Mouse (Mus musculus): ENCODE measurements at regions not wholly inside any gene's neighbourhood (a gene's known extent, or its start where the extent isn't known, plus 50 kb on each side); places are given as distances from the start of the nearest gene placed in this dataset.
A peak's percentile ranks its signal among the peaks of the same experiment; 100 is the strongest.

DNA sequence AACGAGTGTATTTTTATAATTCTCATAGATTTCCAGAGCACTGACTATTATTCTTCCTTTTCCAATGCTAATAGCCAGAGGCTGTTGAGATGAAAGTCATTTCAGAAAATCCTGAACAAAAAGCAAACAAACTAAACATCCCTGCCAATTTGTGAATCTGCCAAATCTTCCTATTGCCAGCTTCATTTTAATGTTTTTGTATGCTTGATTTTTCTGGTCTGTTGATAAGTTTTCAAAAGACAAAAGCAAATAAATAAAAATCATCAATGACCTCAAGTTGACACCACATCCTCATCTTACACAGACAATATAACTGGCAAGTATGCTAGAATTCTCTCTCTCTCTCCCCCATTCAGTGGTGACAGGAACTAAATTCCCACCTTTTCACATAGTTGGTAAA is 347.2 kb upstream of the Klf12 start:
- no peak overlapping the region for H3K4me3 ChIP-seq (ENCODE audit: low read depth, low read length)
- H3K36me3 ChIP-seq (ENCODE audit: control insufficient read depth, insufficient read depth, low read length): no peaks in the 10 kb centered on the region
- DNase-seq (ENCODE audit: low spot score): no peak
- 0 out of 2 replicates have a peak, but pooled peaks cover 3% of the 10 kb centered on the region for H3K9me3 ChIP-seq (ENCODE audit: control insufficient read depth, low read length)
- no peak overlapping the region for H3K4me2 ChIP-seq (ENCODE audit: low read depth, severe bottlenecking)
- no peak for ATAC-seq (ENCODE audit: insufficient number of reproducible peaks, low FRiP score, low TSS enrichment, low read depth)
- no peaks in the 10 kb centered on the region for H3K27me3 ChIP-seq (ENCODE audit: control insufficient read depth, insufficient read depth, low read length)
- H3K9ac ChIP-seq (ENCODE audit: low read length): no peak overlapping the region
- no peaks in the 10 kb centered on the region for H3K4me1 ChIP-seq (ENCODE audit: control insufficient read depth, insufficient read depth, low read length)
- 85% methylated on average over 1 of the region's 1 CpGs for WGBS
- no peak overlapping the region for H3K27ac ChIP-seq (replicated peaks; ENCODE audit: low read depth, low read length)

DNA sequence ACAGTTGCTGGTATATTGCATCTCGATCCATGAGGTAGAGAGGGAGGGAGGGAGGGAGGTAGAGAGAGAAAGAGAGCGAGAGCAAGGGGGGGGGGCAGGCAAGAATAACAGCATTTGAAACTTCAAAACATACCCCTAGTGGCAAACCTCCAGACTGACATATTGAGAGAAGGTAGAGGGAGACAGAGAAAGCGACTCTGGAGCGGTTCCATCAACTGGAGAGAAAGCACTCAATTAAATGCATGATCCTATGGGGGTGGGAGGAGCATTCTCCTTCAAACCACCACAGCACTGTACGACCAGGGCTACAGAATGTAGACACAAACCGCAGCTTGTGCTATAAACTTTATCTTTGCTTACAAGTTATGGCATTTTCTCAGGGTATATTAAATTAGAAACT is 345.7 kb upstream of the Klf12 start:
- Histone ChIP-seq H3K36me3 (ENCODE audit: control insufficient read depth, insufficient read depth, low read length) (no peaks in the 10 kb centered on the region), H3K4me1 (ENCODE audit: control insufficient read depth, insufficient read depth, low read length) (no peaks in the 10 kb centered on the region), H3K4me2 (ENCODE audit: low read depth, severe bottlenecking) (no peak overlapping the region), H3K9ac (ENCODE audit: low read length) (no peak overlapping the region), H3K27ac (replicated peaks; ENCODE audit: low read depth, low read length) (no peak overlapping the region), H3K4me3 (ENCODE audit: low read depth, low read length) (no peak overlapping the region), H3K9me3 (ENCODE audit: control insufficient read depth, low read length) (no peaks in the 10 kb centered on the region), H3K27me3 (ENCODE audit: control insufficient read depth, insufficient read depth, low read length) (no peaks in the 10 kb centered on the region)
- ATAC-seq (ENCODE audit: insufficient number of reproducible peaks, low FRiP score, low TSS enrichment, low read depth): no peak
- WGBS: 78% methylated on average over 6 of the region's 6 CpGs
- DNase-seq (ENCODE audit: low spot score): no peak

DNA sequence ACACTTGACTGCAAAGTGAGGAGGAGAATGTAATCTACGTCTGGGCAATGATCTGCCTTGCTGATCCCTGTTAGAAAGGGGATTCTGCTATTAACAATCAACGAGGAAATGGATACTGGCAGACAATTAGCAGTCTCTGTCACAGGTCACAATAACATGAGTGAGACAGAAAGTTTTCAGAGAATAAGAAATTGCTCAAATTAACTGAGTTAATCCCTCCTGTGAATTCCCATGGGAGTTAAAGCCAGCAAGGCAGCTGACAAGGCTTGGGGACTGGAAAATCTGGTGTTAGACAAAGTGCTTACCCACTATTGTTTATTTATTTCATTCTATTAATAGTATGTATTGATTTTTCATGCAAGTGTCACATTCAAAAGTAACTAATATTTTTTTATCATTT is 343.0 kb upstream of the Klf12 start:
- Histone ChIP-seq H3K27me3 (ENCODE audit: control insufficient read depth, insufficient read depth, low read length) (no peaks in the 10 kb centered on the region), H3K4me1 (ENCODE audit: control insufficient read depth, insufficient read depth, low read length) (no peaks in the 10 kb centered on the region), H3K27ac (replicated peaks; ENCODE audit: low read depth, low read length) (no peak overlapping the region), H3K4me3 (ENCODE audit: low read depth, low read length) (no peak overlapping the region), H3K9me3 (ENCODE audit: control insufficient read depth, low read length) (no peaks in the 10 kb centered on the region), H3K4me2 (ENCODE audit: low read depth, severe bottlenecking) (no peak overlapping the region), H3K36me3 (ENCODE audit: control insufficient read depth, insufficient read depth, low read length) (no peaks in the 10 kb centered on the region), H3K9ac (ENCODE audit: low read length) (no peak overlapping the region)
- 62% methylated on average over 2 of the region's 2 CpGs for WGBS
- DNase-seq (ENCODE audit: low spot score) (no peak), ATAC-seq (ENCODE audit: insufficient number of reproducible peaks, low FRiP score, low TSS enrichment, low read depth) (no peak)

DNA sequence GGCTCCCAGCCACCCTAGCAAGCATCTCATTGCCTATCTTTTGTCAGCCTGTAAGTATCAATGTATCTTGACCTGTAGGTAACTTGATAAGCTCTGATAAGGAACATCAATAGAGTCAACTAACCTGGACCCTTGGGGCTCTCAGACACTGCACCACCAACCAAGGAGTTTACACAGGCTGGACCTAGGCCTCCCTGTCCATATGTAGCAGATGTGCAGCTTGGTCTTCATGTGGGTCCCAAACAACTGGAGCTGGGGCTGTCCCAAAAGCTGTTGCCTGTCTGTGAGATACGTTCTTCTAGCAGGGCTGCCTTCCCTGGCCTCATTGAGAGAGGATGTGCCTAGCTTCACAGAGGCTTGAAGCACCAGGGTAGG is 335.2 kb upstream of the Klf12 start:
- 56% methylated on average over 1 of the region's 1 CpGs for WGBS
- H3K36me3 ChIP-seq (ENCODE audit: control insufficient read depth, insufficient read depth, low read length): no peaks in the 10 kb centered on the region
- H3K4me3 ChIP-seq (ENCODE audit: low read depth, low read length): no peak overlapping the region
- no peaks in the 10 kb centered on the region for H3K9me3 ChIP-seq (ENCODE audit: control insufficient read depth, low read length)
- no peak overlapping the region for H3K27ac ChIP-seq (replicated peaks; ENCODE audit: low read depth, low read length)
- H3K9ac ChIP-seq (ENCODE audit: low read length): no peak overlapping the region
- H3K27me3 ChIP-seq (ENCODE audit: control insufficient read depth, insufficient read depth, low read length): no peaks in the 10 kb centered on the region
- H3K4me1 ChIP-seq (ENCODE audit: control insufficient read depth, insufficient read depth, low read length): peaks cover 10% of the 10 kb centered on the region
- H3K4me2 ChIP-seq (ENCODE audit: low read depth, severe bottlenecking): no peak overlapping the region
- DNase-seq (ENCODE audit: low spot score): no peak
- ATAC-seq (ENCODE audit: insufficient number of reproducible peaks, low FRiP score, low TSS enrichment, low read depth): no peak

DNA sequence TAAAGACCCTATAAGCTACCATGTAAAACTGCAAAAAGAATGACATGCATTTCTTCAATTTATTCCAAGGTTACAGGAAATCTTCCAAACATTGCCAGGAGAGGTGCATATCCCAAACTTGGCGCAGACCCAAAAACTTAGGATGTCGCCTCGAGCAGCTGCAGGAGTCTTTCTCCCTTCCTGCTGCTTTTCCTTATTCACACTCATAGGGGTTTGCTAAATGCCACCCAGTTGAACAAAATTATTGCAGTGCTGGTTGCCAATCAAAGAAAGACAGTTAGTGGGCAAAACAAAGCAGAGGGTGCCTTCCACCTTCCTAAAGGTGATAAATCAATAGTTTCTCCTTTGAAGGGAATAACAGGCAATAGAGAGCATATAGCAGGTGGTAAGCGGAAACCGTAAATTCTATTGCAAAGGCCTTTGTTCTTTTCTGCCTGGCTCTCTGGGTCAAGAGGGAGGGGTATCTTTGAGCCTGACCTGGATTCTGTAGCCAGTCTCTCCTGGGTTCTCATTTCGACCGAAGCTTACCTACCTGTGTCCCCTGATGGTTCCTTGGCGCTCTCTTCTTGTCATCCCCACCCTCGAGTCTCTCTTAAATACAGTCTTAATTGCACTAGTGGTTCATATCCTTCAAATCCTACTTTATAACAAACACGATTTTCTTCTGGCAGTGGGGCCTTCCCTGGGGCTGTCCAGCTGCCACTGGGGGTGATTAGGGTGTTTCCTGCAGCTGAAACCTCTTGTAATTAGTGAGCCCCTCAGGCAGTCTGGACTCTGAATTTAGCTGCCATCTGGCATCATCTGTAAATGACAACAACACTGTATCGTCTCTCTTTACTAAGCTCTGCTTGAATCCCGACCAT is 334.5 kb upstream of the Klf12 start:
- Histone ChIP-seq H3K27me3 (ENCODE audit: control insufficient read depth, insufficient read depth, low read length) (no peaks in the 10 kb centered on the region), H3K36me3 (ENCODE audit: control insufficient read depth, insufficient read depth, low read length) (no peaks in the 10 kb centered on the region), H3K4me2 (ENCODE audit: low read depth, severe bottlenecking) (no peak overlapping the region), H3K27ac (replicated peaks; ENCODE audit: low read depth, low read length) (no peak overlapping the region; the same call in 1 of the 2 replicates), H3K9ac (ENCODE audit: low read length) (no peak overlapping the region), H3K4me1 (ENCODE audit: control insufficient read depth, insufficient read depth, low read length) (peaks cover 10% of the 10 kb centered on the region), H3K9me3 (ENCODE audit: control insufficient read depth, low read length) (no peaks in the 10 kb centered on the region), H3K4me3 (ENCODE audit: low read depth, low read length) (no peak overlapping the region)
- WGBS: 34% methylated on average over 12 of the region's 12 CpGs
- DNase-seq (ENCODE audit: low spot score) (peak; percentile 51), ATAC-seq (ENCODE audit: insufficient number of reproducible peaks, low FRiP score, low TSS enrichment, low read depth) (no peak)

DNA sequence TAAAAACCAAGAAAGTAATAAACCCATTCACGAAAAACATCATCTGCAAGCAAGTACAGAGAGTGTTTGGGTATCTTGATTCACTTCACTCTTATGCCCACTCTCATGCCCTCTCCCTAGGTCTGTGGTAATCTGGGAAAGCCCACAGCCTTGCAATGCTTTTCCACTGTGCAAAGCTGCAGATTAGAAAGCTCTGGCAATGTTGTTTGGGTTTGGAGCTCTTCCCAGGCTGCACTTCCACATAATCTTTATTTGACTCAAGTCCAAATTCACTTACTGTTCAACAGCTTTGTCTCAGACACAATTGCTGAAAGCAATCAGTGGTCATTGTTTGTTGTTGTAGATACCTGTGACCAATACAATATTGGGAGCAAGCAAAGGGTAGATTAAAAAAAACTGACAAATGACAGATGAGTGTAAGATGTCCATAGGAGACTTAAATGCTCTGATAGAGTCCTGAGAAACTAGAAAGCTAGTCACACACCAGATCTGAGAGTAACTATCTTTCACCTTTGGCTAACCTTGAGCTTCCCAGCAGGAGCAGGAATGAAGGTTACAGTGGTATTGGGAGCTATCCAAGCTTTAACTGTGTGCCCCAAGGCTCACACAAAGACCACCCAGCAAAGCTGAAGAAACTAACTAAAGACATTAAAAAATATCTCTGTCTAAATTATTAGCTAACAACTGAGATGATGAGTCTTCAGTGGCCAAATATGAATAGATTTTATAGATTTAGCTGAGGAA is 325.7 kb upstream of the Klf12 start:
- no peak overlapping the region for H3K27ac ChIP-seq (replicated peaks; ENCODE audit: low read depth, low read length)
- 85% methylated on average over 1 of the region's 1 CpGs for WGBS
- ATAC-seq (ENCODE audit: insufficient number of reproducible peaks, low FRiP score, low TSS enrichment, low read depth) (no peak), DNase-seq (ENCODE audit: low spot score) (no peak)
- H3K9ac ChIP-seq (ENCODE audit: low read length): no peak overlapping the region
- no peaks in the 10 kb centered on the region for H3K36me3 ChIP-seq (ENCODE audit: control insufficient read depth, insufficient read depth, low read length)
- H3K4me2 ChIP-seq (ENCODE audit: low read depth, severe bottlenecking): no peak overlapping the region
- no peaks in the 10 kb centered on the region for H3K4me1 ChIP-seq (ENCODE audit: control insufficient read depth, insufficient read depth, low read length)
- no peaks in the 10 kb centered on the region for H3K27me3 ChIP-seq (ENCODE audit: control insufficient read depth, insufficient read depth, low read length)
- no peaks in the 10 kb centered on the region for H3K9me3 ChIP-seq (ENCODE audit: control insufficient read depth, low read length)
- no peak overlapping the region for H3K4me3 ChIP-seq (ENCODE audit: low read depth, low read length)

DNA sequence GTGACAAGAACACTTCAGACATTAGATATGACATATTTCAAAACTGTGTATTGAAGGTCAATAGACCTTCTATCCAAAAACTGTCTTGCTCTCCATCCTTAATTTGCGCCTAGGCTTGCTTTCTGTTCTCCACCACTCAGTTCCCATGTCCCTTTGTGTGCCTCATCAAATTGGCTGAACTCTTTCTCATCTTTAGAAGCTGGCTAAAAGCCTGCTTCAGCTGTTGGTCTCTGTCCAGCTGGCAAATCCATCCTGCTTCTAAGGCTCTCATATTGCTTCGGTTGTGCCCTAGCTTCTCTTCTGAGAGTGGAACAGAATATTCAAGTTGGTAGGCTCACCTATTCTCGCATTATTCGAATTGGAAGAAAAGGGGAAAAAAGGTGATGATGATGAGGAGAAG is 322.6 kb upstream of the Klf12 start:
- ATAC-seq (ENCODE audit: insufficient number of reproducible peaks, low FRiP score, low TSS enrichment, low read depth): no peak
- 98% methylated on average over 4 of the region's 4 CpGs for WGBS

DNA sequence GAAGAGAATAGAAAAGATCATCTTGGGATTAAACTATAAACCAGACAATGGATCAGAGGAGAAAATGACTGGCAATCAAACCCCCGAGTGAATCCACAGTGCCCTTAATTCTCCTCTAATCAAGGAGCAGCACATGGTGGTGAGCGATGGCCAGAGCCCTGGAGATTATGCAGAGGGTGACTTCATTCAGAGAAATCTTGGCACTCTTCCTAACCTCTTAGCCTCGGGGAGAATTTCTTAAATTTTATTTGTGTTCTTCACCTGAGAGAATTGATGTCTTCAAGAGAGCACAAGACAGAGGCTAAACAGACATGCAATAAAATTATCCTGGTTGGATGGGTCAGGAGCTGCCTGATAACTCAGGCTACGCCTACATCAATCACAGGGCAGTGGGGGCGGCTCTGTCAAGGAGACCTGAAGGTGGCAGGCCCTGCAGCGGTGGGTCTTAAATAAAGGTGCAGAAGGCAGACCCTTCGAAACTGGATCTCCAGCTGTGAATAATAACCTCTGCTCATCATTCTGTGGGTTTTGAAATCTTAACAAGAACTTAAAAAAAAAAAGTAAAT is 316.5 kb upstream of the Klf12 start:
- ATAC-seq (ENCODE audit: insufficient number of reproducible peaks, low FRiP score, low TSS enrichment, low read depth): no peak
- no peak overlapping the region for H3K27ac ChIP-seq (replicated peaks; ENCODE audit: low read depth, low read length)
- H3K4me1 ChIP-seq (ENCODE audit: control insufficient read depth, insufficient read depth, low read length): no peaks in the 10 kb centered on the region
- H3K4me2 ChIP-seq (ENCODE audit: low read depth, severe bottlenecking): no peak overlapping the region
- H3K27me3 ChIP-seq (ENCODE audit: control insufficient read depth, insufficient read depth, low read length): no peaks in the 10 kb centered on the region
- no peak overlapping the region for H3K4me3 ChIP-seq (ENCODE audit: low read depth, low read length)
- WGBS: 44% methylated on average over 7 of the region's 7 CpGs
- H3K9me3 ChIP-seq (ENCODE audit: control insufficient read depth, low read length): no peaks in the 10 kb centered on the region
- no peaks in the 10 kb centered on the region for H3K36me3 ChIP-seq (ENCODE audit: control insufficient read depth, insufficient read depth, low read length)
- no peak overlapping the region for H3K9ac ChIP-seq (ENCODE audit: low read length)
- no peak for DNase-seq (ENCODE audit: low spot score)

More for the DNA sequence above, 322.6 kb upstream of the Klf12 start:
- DNase-seq (ENCODE audit: low spot score): no peak
- Histone ChIP-seq H3K4me3 (ENCODE audit: low read depth, low read length) (no peak overlapping the region), H3K4me1 (ENCODE audit: control insufficient read depth, insufficient read depth, low read length) (no peaks in the 10 kb centered on the region), H3K27ac (replicated peaks; ENCODE audit: low read depth, low read length) (no peak overlapping the region), H3K27me3 (ENCODE audit: control insufficient read depth, insufficient read depth, low read length) (no peaks in the 10 kb centered on the region), H3K4me2 (ENCODE audit: low read depth, severe bottlenecking) (no peak overlapping the region), H3K36me3 (ENCODE audit: control insufficient read depth, insufficient read depth, low read length) (no peaks in the 10 kb centered on the region), H3K9me3 (ENCODE audit: control insufficient read depth, low read length) (no peaks in the 10 kb centered on the region), H3K9ac (ENCODE audit: low read length) (no peak overlapping the region)
